Mouse (Mus musculus) monocyte, adult 5-6 weeks (primary cell): ENCODE results near the gene Hck. TPM values are rescaled to one million over a fixed set of nuclear protein-coding genes. Genes with fewer than 3 reads are reported as not detected.
A peak's percentile ranks its signal among the peaks of the same experiment; 100 is the strongest.

Source experiments
- ATAC-seq: fragments of 153-309, 156-312 bp; replicated peaks from 2 replicates; pipeline ENCODE4 v1.8.0; 2017; ENCODE audit warnings: mild to moderate bottlenecking; ENCODE audit not compliant: low TSS enrichment, insufficient number of reproducible peaks, severe bottlenecking, poor library complexity, low FRiP score
- total RNA-seq: library from RNA; stranded (forward); fragments of 200-1000, 200-491, 200-594 nt; gene quantifications from 3 replicates; pipeline ENCODE4 v1.2.3, GENCODE M21; 2017

The Hck gene
- total RNA-seq, 1 experiment from 2014 or later: 550 TPM

- no peak for ATAC-seq
These were observed 21.2 kb upstream of the Hck start for GRCm38 (mm10) chr2:153087091-153087490.

GRCm38 (mm10) chr2:153089316-153089715 lies 19.0 kb upstream of the Hck start:
- ATAC-seq: no peak

- ATAC-seq: peak; percentile 97
These were observed 17.6 kb upstream of the Hck start for GRCm38 (mm10) chr2:153090551-153091165.

DNA sequence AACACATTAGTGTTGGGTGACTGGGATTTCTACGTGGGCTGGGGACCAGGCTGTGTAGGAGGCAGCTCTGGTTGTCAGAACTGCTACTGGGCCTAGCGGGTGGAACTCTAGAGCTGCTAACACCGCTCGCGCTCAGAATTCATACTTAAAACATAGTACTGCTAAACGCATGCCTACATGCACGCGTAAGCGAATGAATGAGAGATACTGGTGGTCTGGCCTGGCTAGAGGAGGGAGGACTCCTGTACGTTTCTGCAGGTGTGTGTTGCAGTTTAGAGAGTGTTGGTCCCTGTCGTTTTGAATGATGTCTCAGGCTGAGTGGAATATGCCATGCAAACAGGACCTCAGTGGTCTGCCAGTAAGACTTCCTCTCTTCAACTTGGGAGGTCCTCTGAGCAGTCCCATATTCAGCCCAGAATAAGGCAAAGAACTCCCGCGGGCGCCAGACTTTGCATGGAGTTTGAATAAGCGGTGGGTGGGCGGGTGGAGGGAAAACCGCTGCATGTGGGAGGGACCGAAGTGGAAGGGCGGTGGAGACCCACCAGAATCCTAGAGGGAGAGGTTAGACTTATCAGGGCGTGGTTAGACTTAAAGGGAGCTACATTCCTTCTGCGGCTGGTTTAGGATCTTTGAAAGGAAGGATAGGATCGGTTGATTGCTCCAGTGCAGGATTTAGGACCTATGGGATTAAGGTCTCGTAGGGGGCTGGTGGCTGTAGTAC lies 1.1 kb upstream of the Hck start:
- no peak for ATAC-seq

GRCm38 (mm10) chr2:153107802-153108201 lies 466 bp upstream of the Hck start:
- no peak for ATAC-seq

DNA sequence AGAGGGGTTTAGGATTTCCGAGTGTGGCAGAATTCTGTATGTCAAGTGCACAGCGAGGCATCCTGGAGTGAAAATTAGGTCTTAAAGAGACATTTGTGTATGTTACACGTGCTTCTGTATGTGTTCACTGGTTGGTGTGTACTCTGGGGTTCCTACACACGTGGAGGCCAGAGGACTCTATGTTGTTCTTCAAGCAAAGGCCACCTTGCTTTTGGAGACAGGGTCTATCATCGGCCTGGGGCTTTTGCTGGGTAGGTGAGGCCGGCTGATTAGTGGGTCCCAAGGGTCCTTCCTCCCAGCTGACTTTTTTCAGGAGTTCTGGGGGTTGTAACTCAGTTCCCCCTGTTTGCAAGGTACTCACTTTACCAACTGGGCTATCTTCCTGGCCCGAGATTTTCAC lies 1.3 kb downstream of the Hck start:
- ATAC-seq: no peak

DNA sequence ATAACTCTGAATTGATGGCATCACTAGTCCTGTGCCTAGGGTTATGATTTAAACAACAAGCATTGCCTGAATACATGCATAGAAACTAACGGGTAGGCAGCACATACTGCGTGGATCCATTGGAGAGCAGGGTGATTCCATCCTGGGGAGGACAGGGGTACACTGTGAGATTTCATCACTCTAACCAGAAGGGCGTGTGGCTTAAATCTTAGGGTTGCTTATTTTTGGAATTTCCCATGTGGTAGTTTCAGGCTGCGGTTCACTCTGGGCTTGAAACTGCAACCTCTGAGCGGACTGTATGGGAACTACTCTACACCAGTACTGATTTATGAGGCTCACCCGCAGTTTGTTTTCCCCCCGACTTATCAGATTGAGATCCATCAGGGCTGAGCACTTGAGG lies 3.0 kb downstream of the Hck start:
- peak; percentile 55 for ATAC-seq

GRCm38 (mm10) chr2:153115679-153116081 lies 7.4 kb downstream of the Hck start:
- ATAC-seq: no peak

DNA sequence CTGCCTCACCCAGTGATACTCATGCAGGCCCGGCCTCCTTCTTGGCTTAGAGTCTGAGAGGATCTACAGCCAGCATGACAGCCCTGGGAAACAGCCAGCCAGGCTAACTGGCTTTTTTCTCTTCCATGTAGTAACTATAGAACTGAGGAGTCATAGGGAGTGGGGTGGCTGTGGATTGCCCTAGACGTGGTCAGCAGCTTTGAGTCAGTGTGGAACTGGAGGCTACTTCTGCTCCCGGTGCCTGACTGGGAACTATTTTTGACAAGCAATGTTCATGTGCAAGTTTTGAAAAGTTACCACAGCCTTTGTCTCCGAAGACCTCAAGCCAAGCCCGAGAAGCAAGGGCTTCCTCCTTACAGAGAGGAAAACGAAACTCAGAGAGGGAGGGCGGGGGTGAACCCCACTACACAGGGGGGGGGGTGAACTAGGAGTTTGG lies 8.8 kb downstream of the Hck start:
- ATAC-seq: peak; percentile 66

- no peak for ATAC-seq
These were observed 11.2 kb downstream of the Hck start for GRCm38 (mm10) chr2:153119488-153119887.

- peak; percentile 92 for ATAC-seq
These were observed 11.9 kb downstream of the Hck start for GRCm38 (mm10) chr2:153120126-153120525.

DNA sequence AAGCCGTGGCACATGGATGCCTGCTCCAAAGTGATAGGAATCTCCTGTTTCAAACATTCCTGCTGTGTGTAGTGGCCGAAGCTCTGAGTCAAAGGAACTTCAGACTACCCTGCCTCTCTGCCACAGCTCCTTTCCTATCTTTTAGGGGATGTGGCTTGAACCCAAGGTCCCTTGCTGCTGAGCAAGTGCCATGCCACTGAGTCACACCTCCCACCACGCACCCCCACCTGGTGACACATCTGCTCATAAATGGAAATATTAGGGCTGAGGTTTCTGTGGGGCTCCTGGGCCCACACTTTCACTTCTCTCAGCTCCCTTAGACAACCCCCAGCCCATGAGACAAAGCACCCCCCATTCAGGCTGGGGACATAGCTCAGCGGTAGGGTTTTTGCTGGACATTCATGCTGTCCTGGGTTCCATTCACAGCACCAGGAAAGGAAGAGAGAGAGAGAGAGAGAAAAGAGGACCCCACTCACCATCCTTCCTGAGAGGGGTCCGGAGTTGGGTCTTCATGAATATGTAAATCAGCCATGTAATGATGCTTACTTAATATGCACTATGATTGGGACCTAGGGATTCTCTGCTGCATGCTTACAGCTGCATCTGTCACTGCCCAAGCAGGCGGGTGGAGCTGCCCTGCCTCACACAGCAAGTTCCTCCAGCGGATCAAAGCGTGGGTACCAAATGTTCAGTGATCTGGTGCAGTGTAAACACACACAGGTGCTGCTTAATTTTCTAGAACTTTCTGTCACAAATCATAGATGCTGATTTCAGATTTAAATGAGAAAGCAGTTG lies 13.8 kb downstream of the Hck start:
- ATAC-seq: no peak

GRCm38 (mm10) chr2:153122701-153123100 lies 14.4 kb downstream of the Hck start:
- ATAC-seq: no peak

DNA sequence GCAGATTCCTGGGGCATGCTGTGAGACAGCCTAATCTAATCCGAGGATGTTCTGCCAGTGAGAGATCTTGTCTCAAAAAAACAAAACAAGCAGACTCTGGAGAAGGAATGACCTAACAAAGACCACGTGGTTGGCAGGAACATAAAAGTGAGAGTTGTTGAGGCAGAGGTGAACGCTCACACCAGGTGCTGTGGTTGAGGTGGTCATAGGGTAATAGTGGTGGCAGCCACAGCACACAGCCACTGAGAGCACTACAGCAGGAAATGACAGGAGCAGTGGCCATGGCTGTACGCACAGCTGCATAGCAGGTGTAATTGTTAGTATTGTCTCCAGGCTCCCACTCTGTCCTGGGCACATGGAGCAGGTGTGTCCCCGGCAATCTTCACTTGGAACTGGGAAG lies 17.6 kb downstream of the Hck start:
- no peak for ATAC-seq

- ATAC-seq: 0 out of 2 replicates have a peak, but pooled peaks have one; percentile 46
These were observed 22.8 kb downstream of the Hck start for GRCm38 (mm10) chr2:153131019-153131418.

DNA sequence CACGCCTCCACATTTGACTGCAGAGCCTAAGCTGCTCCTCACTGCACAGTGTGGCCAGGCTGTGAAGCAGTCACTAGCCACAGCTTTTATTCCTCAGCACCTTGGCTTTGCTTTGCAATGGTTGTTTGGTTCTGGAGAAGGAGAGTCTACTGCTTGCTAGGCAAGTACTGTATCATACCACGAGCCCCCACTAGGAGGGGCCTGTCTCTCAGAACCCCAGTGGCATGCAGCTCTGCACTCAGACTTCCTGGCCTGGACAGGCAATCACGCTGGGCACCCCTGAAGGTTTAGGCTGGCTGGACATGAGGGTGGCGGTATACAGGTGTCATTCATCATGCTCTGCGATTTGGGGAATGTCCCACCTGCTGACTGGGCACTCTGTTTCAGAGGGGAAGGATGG lies 26.0 kb downstream of the Hck start:
- ATAC-seq: no peak

DNA sequence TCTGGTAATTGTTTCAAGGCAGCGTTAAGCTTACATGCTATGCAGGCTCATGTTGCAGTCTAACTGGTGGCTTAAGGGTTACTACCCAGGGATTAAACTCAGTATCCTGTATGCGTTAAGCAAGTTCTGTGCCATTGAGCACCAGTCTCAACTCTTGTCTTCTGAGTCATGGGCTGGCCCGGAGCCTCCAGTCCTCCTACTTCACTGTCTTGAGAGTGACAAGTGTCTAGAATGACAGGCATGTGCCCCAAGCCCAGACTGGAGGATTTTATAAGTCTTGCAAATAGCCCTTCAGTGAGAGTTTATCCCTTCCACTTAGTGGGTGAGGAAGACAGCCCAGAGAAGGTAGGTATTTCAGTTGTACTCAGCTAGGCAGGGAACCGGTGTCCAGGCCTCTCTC lies 27.9 kb downstream of the Hck start:
- ATAC-seq: no peak

DNA sequence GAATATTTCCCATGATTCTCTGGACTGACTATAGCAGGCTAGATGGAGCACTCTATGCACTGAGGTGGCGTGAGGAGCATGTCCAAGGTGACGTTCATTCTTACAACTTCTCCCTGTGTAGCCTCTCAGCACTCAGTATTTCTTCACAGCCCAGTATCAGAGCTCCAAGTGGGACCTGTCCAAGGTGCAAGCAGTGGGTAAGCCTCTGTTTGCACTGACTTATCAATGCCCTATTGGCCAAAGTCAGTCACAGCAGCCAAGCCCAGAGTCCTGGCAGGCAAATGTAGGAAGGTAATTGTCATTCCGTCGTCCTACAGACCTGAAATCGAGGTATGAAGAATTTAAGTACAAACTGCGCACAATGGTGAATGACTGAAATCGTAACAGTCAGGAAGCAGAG lies 30.9 kb downstream of the Hck start:
- no peak for ATAC-seq

- no peak for ATAC-seq
These were observed 31.8 kb downstream of the Hck start for GRCm38 (mm10) chr2:153139996-153140613.
